Mouse (Mus musculus): Measurements from ENCODE around the gene Gm13030. TPM values are rescaled to one million over a fixed set of nuclear protein-coding genes. Genes with fewer than 3 reads are reported as not detected.

Gm13030 gene
- total RNA-seq, 4 experiments from 2014 or later: not detected

Other genes starting within 250 kb of the Gm13030 start
- 1 to 10 TPM; 2.8 to 5.0 (median 3.6) TPM for gene Vwa5b1, start 238.1 kb downstream of the Gm13030 start, total RNA-seq (2022)
- gene Pla2g2c, start 149.2 kb downstream of the Gm13030 start, total RNA-seq (2022): under 1 TPM in 3 of 4 experiments, not detected in 1; 0.26 to 0.54 (median 0.32) TPM
- gene Ubxn10, start 136.8 kb downstream of the Gm13030 start, total RNA-seq (2022): 1 to 10 TPM; 1.1 to 1.9 (median 1.5) TPM
- gene Pla2g2f, start 116.3 kb downstream of the Gm13030 start, total RNA-seq (2022): 1 to 10 TPM in 2 of 4 experiments, under 1 TPM in 2; 0.87 to 2.1 (median 1.1) TPM
- gene Pla2g2d, start 98.2 kb downstream of the Gm13030 start, total RNA-seq (2022): under 1 TPM; 0.23 to 0.62 (median 0.43) TPM
- 1 to 10 TPM in 2 of 4 experiments, under 1 TPM in 2; 0.94 to 3.0 (median 1.6) TPM for gene Pla2g5, start 10.5 kb downstream of the Gm13030 start, total RNA-seq (2022)
- gene Pla2g2e, start 4.0 kb upstream of the Gm13030 start, total RNA-seq (2022): not detected
- 10 to 100 TPM; 10.2 to 13.0 (median 12.3) TPM for gene Otud3, start 40.0 kb upstream of the Gm13030 start, total RNA-seq (2022)
- gene Rnf186, start 93.1 kb upstream of the Gm13030 start, total RNA-seq (2022): not detected
- 1 to 10 TPM; 2.3 to 5.4 (median 4.1) TPM for gene Tmco4, start 98.9 kb upstream of the Gm13030 start, total RNA-seq (2022)
- gene Htr6, start 201.6 kb upstream of the Gm13030 start, total RNA-seq (2022): 1 to 10 TPM; 7.0 to 8.3 (median 8.0) TPM
- gene Nbl1, start 219.0 kb upstream of the Gm13030 start, total RNA-seq (2022): 10 to 100 TPM; 72.3 to 84.6 (median 79.2) TPM